Mouse (Mus musculus): ENCODE data around the gene Rab29. TPM values are rescaled to one million over a fixed set of nuclear protein-coding genes. Genes with fewer than 3 reads are reported as not detected.
"Not testable (repeated sequence)": the region's sequence is repeated elsewhere in the genome, so short reads cannot be mapped to it uniquely, and the experiment has no call there.

Gene Rab29
- polyA plus RNA-seq, 1 experiment from 2014 or later: 22.5 TPM

DNA sequence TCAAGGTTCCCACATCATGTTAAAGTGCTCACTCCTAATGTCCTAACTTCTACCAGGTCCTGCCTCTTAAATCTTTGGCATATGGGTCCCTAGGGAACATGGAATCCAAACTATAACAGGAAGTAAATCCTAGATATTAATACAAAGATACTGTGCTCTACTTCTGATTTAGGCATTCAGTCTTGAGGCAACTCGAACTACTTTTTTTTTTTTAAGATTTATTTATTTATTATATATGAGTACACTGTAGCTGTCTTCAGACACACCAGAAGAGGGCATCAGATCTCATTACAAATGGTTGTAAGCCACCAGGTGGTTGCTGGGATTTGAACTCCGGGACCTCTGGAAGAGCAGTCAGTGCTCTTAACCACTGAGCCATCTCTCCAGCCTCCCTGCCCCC lies 42.2 kb downstream of the Rab29 start:
- H3K9me3 ChIP-seq: not testable (repeated sequence)

DNA sequence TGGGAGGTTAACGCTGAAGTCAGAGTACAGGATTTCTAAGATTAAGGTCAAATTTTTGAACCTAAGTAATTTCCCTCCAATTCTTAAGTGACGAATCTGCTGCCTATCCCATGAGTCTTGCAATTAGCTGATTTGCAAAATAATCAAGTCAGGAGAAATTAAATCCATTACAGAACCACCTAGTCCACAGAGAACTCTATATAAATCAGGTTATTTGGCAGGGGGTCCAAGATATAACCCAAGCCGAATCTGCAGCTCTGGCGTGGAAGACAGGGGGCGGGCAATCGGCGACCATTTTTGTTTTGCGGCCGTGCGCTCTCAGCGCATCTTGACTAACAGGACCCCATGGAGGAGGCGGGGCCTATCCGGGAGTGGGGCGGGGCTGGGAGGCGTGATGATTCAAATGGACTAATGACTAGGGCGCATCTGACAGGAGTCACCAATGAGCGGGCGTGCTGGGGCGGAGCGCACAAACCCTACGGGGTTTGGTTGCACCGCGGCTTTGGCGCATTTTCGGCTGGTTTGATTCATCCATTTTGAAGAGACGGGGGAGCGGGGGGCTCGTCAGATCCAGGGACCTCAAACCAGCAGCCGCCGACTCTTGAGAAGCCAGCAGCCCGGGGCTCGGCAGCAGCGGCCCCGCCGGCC lies 43.1 kb downstream of the Rab29 start, which contains the start of gene Nucks1:
TSS of gene Nucks1 (plus strand) at position 534 of the 648 bp plus-strand sequence.
- peak within 1 kb of the TSS; percentile 71 for H3K4me2 ChIP-seq
- peaks cover 17% of the 10 kb centered on the region for H3K4me1 ChIP-seq
- ATAC-seq (ENCODE audit: borderline replicate concordance, extremely low read depth, low FRiP score, low TSS enrichment): peak; percentile 99
- H3K36me3 ChIP-seq: 0 out of 2 replicates have a peak, but pooled peaks cover 2% of the 10 kb centered on the region
- H3K9me3 ChIP-seq: no peaks in the 10 kb centered on the region
- peak within 1 kb of the TSS; percentile 66 for H3K4me3 ChIP-seq
- under 1% methylated on average over 35 of the region's 35 CpGs for WGBS
- peak within 1 kb of the TSS; percentile 83 for H3K9ac ChIP-seq
- H3K27ac ChIP-seq: peak within 1 kb of the TSS; percentile 98
- H3K27me3 ChIP-seq: peaks cover 12% of the 10 kb centered on the region

More for the DNA sequence above, 42.2 kb downstream of the Rab29 start:
- H3K36me3 ChIP-seq; H3K27ac ChIP-seq; ATAC-seq (ENCODE audit: borderline replicate concordance, extremely low read depth, low FRiP score, low TSS enrichment); H3K4me2 ChIP-seq; H3K9ac ChIP-seq; H3K4me3 ChIP-seq: not testable (repeated sequence)
- Histone ChIP-seq H3K27me3 (peaks cover 12% of the 10 kb centered on the region), H3K4me1 (peaks cover 15% of the 10 kb centered on the region)
- 94% methylated on average over 2 of the region's 2 CpGs for WGBS

GRCm38 (mm10) chr1:131910674-131911558 lies 43.9 kb downstream of the Rab29 start:
- Histone ChIP-seq H3K36me3 (peaks cover 4% of the 10 kb centered on the region; the same call in 1 of the 2 replicates), H3K4me2 (peak overlapping the region; percentile 71), H3K4me1 (peaks cover 25% of the 10 kb centered on the region), H3K4me3 (peak overlapping the region; percentile 66), H3K27ac (peak overlapping the region; percentile 98), H3K27me3 (peaks cover 12% of the 10 kb centered on the region), H3K9me3 (no peaks in the 10 kb centered on the region), H3K9ac (peak overlapping the region; percentile 83)
- ATAC-seq (ENCODE audit: borderline replicate concordance, extremely low read depth, low FRiP score, low TSS enrichment): peak; percentile 78
- under 1% methylated on average over 86 of the region's 88 CpGs for WGBS

DNA sequence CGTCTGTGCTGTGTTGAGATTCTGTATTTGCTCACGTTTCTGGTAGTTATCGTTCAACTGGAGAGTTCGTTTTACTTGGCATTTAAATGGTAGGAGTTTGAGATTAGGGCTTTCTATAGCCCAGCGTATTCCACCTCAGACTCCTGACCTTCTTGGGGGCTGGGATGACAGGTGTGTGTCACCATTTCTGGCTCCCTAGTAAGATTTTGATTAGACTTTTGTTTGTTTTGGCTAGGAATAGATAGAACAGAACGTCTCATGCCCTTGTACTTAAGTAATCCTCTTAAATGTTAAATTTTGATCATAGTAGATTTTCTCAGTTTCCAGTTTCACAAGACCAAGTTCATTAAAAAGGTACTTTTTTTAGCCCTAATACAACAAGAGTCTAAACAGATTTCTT lies 50.6 kb downstream of the Rab29 start:
- H3K4me2 ChIP-seq: no peak overlapping the region
- no peak overlapping the region for H3K27ac ChIP-seq
- H3K9me3 ChIP-seq: no peaks in the 10 kb centered on the region
- peaks cover 44% of the 10 kb centered on the region for H3K36me3 ChIP-seq
- 65% methylated on average over 6 of the region's 6 CpGs for WGBS
- H3K9ac ChIP-seq: no peak overlapping the region
- no peaks in the 10 kb centered on the region for H3K27me3 ChIP-seq
- no peak for ATAC-seq (ENCODE audit: borderline replicate concordance, extremely low read depth, low FRiP score, low TSS enrichment)
- no peak overlapping the region for H3K4me3 ChIP-seq
- H3K4me1 ChIP-seq: peaks cover 16% of the 10 kb centered on the region; the same call in 1 of the 2 replicates

GRCm38 (mm10) chr1:131919052-131919451 lies 52.0 kb downstream of the Rab29 start:
- H3K9me3 ChIP-seq: no peaks in the 10 kb centered on the region
- H3K4me2 ChIP-seq: no peak overlapping the region
- H3K36me3 ChIP-seq: peaks cover 54% of the 10 kb centered on the region
- H3K27me3 ChIP-seq: no peaks in the 10 kb centered on the region
- no peak overlapping the region for H3K27ac ChIP-seq
- no peak overlapping the region for H3K4me3 ChIP-seq
- ATAC-seq (ENCODE audit: borderline replicate concordance, extremely low read depth, low FRiP score, low TSS enrichment): no peak
- 0 out of 2 replicates have a peak, but pooled peaks cover 12% of the 10 kb centered on the region for H3K4me1 ChIP-seq
- WGBS: 100% methylated on average over 2 of the region's 2 CpGs
- H3K9ac ChIP-seq: no peak overlapping the region

DNA sequence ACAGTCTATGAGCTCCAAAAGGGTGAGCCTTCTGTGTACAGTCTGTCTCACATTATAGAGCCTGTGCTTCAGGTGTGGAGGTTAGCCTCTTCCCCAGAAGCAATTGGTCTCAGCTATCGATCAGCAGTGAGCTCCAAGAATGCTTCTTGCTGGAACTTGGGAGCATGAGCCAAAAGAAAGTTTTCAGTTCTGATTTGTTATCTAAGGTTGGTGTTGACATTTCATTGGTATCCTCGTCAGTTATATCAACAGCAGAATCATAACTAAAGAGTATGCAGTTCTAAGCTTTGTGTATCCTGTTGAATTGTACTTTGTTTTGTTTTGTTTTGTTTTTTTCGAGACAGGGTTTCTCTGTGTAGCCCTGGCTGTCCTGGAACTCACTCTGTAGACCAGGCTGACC lies 55.1 kb downstream of the Rab29 start:
- 93% methylated on average over 3 of the region's 3 CpGs for WGBS
- ATAC-seq (ENCODE audit: borderline replicate concordance, extremely low read depth, low FRiP score, low TSS enrichment): no peak
- no peak overlapping the region for H3K9ac ChIP-seq
- H3K4me2 ChIP-seq: no peak overlapping the region
- H3K4me1 ChIP-seq: no peaks in the 10 kb centered on the region
- H3K27ac ChIP-seq: no peak overlapping the region
- H3K4me3 ChIP-seq: no peak overlapping the region
- H3K27me3 ChIP-seq: no peaks in the 10 kb centered on the region
- peaks cover 76% of the 10 kb centered on the region for H3K36me3 ChIP-seq
- H3K9me3 ChIP-seq: no peaks in the 10 kb centered on the region

Other genes starting within 250 kb of the Rab29 start
- 0.72 and 0.80 TPM in 2 replicates for gene Ctse, start 228.9 kb upstream of the Rab29 start, polyA plus RNA-seq (2015; fragmentation: Nextera tagmentation; extraction: Ambion mirVana)
- gene Rab7b, start 178.5 kb upstream of the Rab29 start, polyA plus RNA-seq (2015; fragmentation: Nextera tagmentation; extraction: Ambion mirVana): 2.3 and 3.0 TPM in 2 replicates
- 4.2 and 5.3 TPM in 2 replicates for gene Slc26a9, start 123.2 kb upstream of the Rab29 start, polyA plus RNA-seq (2015; fragmentation: Nextera tagmentation; extraction: Ambion mirVana)
- gene Pm20d1, start 69.8 kb upstream of the Rab29 start, polyA plus RNA-seq (2015; fragmentation: Nextera tagmentation; extraction: Ambion mirVana): 0.30 and 0.77 TPM in 2 replicates
- gene Slc41a1, start 39.7 kb upstream of the Rab29 start, polyA plus RNA-seq (2015; fragmentation: Nextera tagmentation; extraction: Ambion mirVana): 12.8 and 13.0 TPM in 2 replicates
- gene Nucks1, start 43.3 kb downstream of the Rab29 start, polyA plus RNA-seq (2015; fragmentation: Nextera tagmentation; extraction: Ambion mirVana): 80.3 and 86.7 TPM in 2 replicates
- 2.3 and 2.7 TPM in 2 replicates for gene Slc45a3, start 95.7 kb downstream of the Rab29 start, polyA plus RNA-seq (2015; fragmentation: Nextera tagmentation; extraction: Ambion mirVana)
- gene Elk4, start 140.4 kb downstream of the Rab29 start, polyA plus RNA-seq (2015; fragmentation: Nextera tagmentation; extraction: Ambion mirVana): 24.2 and 28.6 TPM in 2 replicates
- gene Mfsd4a, start 200.8 kb downstream of the Rab29 start, polyA plus RNA-seq (2015; fragmentation: Nextera tagmentation; extraction: Ambion mirVana): 15.0 and 16.3 TPM in 2 replicates

Measured in lung, embryonic 15.5 days (tissue).